Mouse (Mus musculus) C2C12 (cell line): ENCODE data around the gene Olfr524.

Source experiments
- CTCF ChIP-seq: IDR thresholded peaks from one replicate; pipeline ENCODE4 v1.5.1; 2011; ENCODE audit not compliant: control insufficient read depth, insufficient read depth, insufficient read length
- FOSL1 ChIP-seq: IDR thresholded peaks from one replicate; pipeline ENCODE4 v1.8.0; 2011; ENCODE audit warnings: mild to moderate bottlenecking, low read length; ENCODE audit not compliant: poor library complexity, insufficient read depth, severe bottlenecking

GRCm38 (mm10) chr7:140201090-140201489 lies 4.7 kb downstream of the Olfr524 start:
- no peak for TF ChIP-seq CTCF
- TF ChIP-seq FOSL1: no peak
